Mouse (Mus musculus) midbrain, embryonic 11.5 days (tissue): ENCODE measurements around the gene Disp1. TPM values are rescaled to one million over a fixed set of nuclear protein-coding genes. Genes with fewer than 3 reads are reported as not detected.

Experiments used
- ATAC-seq: fragments of 200-750 bp; cut with Nextera tagmentation; 2 replicates; pipeline ENCODE4 v1.8.0; 2017; ENCODE audit warnings: moderate TSS enrichment, moderate library complexity; ENCODE audit not compliant: low FRiP score
- DNase-seq: peaks from one replicate; pipeline ENCODE4 v3.0.0; 2015; ENCODE audit warnings: low spot score; ENCODE audit errors: missing footprints
- H3K27ac ChIP-seq: fragments of 300-500 bp; sonication (generic); 2 replicates; pipeline ENCODE4 v1.5.1; 2014; ENCODE audit warnings: low read depth, low read length
- H3K27me3 ChIP-seq: fragments of 300-500 bp; sonication (generic); 2 replicates; pipeline ENCODE4 v1.6.1; 2014; ENCODE audit warnings: mild to moderate bottlenecking, low read length, moderate library complexity, mixed read lengths; ENCODE audit not compliant: control insufficient read depth, insufficient read depth
- H3K36me3 ChIP-seq: fragments of 300-500 bp; sonication (generic); 2 replicates; pipeline ENCODE4 v1.6.1; 2014; ENCODE audit warnings: mild to moderate bottlenecking, low read length, moderate library complexity, mixed read lengths; ENCODE audit not compliant: control insufficient read depth, insufficient read depth
- H3K4me1 ChIP-seq: fragments of 300-500 bp; sonication (generic); 2 replicates; pipeline ENCODE4 v1.6.1; 2014; ENCODE audit warnings: low read length; ENCODE audit not compliant: control insufficient read depth, insufficient read depth
- H3K4me2 ChIP-seq: fragments of 300-500 bp; sonication (generic); 2 replicates; pipeline ENCODE4 v1.6.1; 2014; ENCODE audit warnings: mild to moderate bottlenecking, moderate library complexity
- H3K4me3 ChIP-seq: fragments of 300-500 bp; sonication (generic); 2 replicates; pipeline ENCODE4 v1.5.1; 2014; ENCODE audit warnings: low read depth, low read length
- H3K9ac ChIP-seq: fragments of 300-500 bp; sonication (generic); 2 replicates; pipeline ENCODE4 v1.6.1; 2014; ENCODE audit warnings: low read length
- H3K9me3 ChIP-seq: fragments of 300-500 bp; sonication (generic); 2 replicates; pipeline ENCODE4 v1.6.1; 2016; ENCODE audit warnings: low read length; ENCODE audit not compliant: control insufficient read depth
- WGBS: fragments of 180-500 bp; shearing (Covaris S2); extraction: QIAGEN DNeasy Blood & Tissue Kit; methylation state at CpG from one replicate; pipeline ENCODE4 v1.1.7; 2014; 5-methylcytosine and 5-hydroxymethylcytosine counted together
- polyA plus RNA-seq: library from polyadenylated mRNA; unstranded; fragments of >200 nt; fragmentation: Nextera tagmentation; extraction: Ambion mirVana; gene quantifications from 2 replicates; pipeline ENCODE4 v1.2.1, GENCODE M21; 2014

Disp1 gene
- polyA plus RNA-seq, 1 experiment from 2014 or later: 8.8 TPM

DNA sequence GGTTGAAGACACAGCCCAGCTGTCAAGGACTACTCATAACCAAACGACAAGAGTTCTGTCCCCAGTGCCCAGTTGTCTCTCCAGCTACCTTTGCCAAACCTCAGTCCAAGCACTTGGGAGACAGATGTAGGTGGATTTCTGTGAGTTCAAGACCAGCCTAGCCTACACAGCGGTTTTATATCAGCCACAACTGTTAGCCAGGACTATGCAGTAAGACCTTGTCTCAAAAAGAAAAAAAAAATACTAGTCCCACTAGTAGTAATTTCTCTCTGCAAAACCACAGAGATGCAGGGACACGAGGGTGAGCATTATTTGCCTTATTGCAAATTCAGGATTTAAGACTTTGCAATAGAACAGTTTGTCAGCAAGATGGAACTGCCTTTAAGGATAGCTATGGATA is 120.0 kb downstream of the Disp1 start:
- Histone ChIP-seq H3K9ac (no peak overlapping the region), H3K9me3 (no peaks in the 10 kb centered on the region), H3K4me2 (no peak overlapping the region), H3K27me3 (no peaks in the 10 kb centered on the region), H3K4me1 (no peaks in the 10 kb centered on the region), H3K4me3 (no peak overlapping the region), H3K27ac (no peak overlapping the region), H3K36me3 (no peaks in the 10 kb centered on the region)
- DNase-seq: peak; percentile 64
- ATAC-seq: no peak
- 83% methylated on average over 3 of the region's 3 CpGs for WGBS

DNA sequence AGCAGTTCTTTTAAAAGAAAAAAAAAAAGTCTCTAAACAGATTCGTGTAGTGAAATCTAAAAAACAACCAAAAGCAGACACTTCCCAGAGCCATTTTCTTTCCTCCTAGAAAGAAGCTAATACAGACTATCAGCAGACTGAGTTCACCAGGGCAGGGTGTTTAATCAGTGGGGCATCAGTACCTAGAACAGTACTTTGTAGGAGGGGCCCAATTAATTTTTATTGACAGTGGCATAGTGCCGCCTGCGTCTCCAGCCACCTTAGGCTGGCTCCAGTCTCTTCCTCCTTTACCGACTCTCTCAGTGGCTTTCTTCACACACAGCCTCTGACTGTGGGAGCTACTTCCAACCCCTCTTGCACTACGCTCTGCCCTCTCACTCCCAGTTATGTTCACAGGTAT is 121.1 kb downstream of the Disp1 start:
- Histone ChIP-seq H3K9me3 (no peaks in the 10 kb centered on the region), H3K27me3 (no peaks in the 10 kb centered on the region), H3K4me2 (no peak overlapping the region), H3K27ac (no peak overlapping the region), H3K36me3 (no peaks in the 10 kb centered on the region), H3K4me1 (no peaks in the 10 kb centered on the region), H3K9ac (no peak overlapping the region), H3K4me3 (no peak overlapping the region)
- DNase-seq: no peak
- ATAC-seq: no peak
- WGBS: 90% methylated on average over 5 of the region's 5 CpGs

DNA sequence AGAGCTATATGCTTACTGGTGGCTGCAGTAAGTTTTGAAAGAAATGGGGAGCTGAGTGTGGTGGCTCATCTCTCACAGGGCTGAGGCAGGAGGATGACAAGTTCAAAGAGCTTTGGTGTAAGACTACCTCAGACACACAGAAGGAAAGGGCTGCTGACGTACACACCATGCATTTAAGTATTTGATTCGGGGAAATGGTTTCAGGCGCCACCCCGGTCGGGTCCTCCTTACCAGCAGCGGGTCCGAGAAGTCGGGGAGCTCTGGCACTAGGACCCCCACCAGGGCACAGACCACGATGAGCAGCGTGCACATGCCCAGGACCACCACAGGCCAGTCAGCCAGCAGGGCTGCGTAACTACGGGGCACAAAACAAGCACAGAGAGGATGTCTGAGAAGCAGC is 121.6 kb downstream of the Disp1 start:
- no peak overlapping the region for H3K27ac ChIP-seq
- H3K4me3 ChIP-seq: no peak overlapping the region
- no peaks in the 10 kb centered on the region for H3K27me3 ChIP-seq
- H3K9ac ChIP-seq: no peak overlapping the region
- no peaks in the 10 kb centered on the region for H3K4me1 ChIP-seq
- no peaks in the 10 kb centered on the region for H3K9me3 ChIP-seq
- ATAC-seq (no peak), DNase-seq (peak; percentile 51)
- WGBS: 90% methylated on average over 12 of the region's 12 CpGs
- H3K36me3 ChIP-seq: no peaks in the 10 kb centered on the region
- H3K4me2 ChIP-seq: no peak overlapping the region

DNA sequence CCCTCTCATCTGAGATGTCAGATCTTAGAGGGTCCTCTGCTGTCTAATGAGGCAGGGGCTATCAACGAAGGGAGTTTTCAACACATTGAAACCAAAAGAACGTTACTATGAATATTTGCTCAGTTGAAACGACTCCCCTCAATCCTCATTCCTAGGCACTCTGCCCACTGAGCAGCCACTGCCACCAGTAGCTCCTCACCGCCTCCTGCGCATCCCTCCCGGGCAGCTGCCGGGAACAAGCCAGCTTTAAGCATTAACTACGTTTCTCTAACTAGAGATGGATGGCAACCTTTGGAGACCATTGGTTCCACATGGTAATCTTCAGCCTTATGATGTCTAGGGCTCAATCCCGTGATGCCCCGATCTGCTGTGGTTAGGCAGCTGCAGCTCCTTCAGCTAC is 123.7 kb downstream of the Disp1 start:
- WGBS: 91% methylated on average over 10 of the region's 10 CpGs
- Histone ChIP-seq H3K27ac (no peak overlapping the region), H3K9ac (no peak overlapping the region), H3K4me1 (no peaks in the 10 kb centered on the region), H3K9me3 (no peaks in the 10 kb centered on the region), H3K4me3 (no peak overlapping the region), H3K27me3 (no peaks in the 10 kb centered on the region), H3K36me3 (no peaks in the 10 kb centered on the region), H3K4me2 (no peak overlapping the region)
- ATAC-seq: no peak
- peak; percentile 79 for DNase-seq

DNA sequence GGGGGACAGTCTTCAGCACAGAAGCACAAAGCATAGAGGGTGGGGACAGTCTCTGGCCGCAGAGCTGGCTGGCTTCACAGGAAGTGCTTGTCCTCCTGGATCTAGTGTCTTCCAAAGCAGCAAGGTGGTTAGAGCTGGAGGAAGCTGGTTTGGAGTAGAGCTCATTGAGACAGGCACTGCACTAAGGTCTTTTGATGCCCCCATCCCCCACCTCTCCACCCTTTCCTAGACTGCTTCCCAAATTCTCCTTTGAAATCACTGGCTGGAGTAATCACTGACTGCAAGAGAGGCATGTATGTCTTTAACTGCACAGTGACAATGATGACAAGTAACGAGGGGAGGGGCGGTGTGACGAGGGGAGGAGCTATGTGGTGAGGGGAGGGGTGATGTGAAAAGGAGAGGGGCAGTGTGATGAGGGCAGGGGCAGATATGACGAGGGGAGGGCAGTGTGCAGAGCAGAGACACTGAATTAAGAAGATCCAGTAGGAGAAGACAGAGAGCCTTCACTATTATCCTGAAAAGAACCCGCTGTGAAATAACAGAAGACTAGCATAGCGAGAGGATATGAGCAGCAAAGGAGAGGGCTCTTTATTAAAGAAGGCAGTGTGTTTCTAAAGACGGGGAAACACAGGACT is 125.8 kb downstream of the Disp1 start:
- H3K9ac ChIP-seq: no peak overlapping the region
- ATAC-seq (0 out of 2 replicates have a peak, but pooled peaks have one; percentile 30), DNase-seq (peak; percentile 71)
- no peak overlapping the region for H3K4me3 ChIP-seq
- WGBS: 74% methylated on average over 8 of the region's 8 CpGs
- H3K27me3 ChIP-seq: no peaks in the 10 kb centered on the region
- H3K4me2 ChIP-seq: no peak overlapping the region
- no peaks in the 10 kb centered on the region for H3K9me3 ChIP-seq
- no peaks in the 10 kb centered on the region for H3K36me3 ChIP-seq
- H3K27ac ChIP-seq: no peak overlapping the region
- no peaks in the 10 kb centered on the region for H3K4me1 ChIP-seq

DNA sequence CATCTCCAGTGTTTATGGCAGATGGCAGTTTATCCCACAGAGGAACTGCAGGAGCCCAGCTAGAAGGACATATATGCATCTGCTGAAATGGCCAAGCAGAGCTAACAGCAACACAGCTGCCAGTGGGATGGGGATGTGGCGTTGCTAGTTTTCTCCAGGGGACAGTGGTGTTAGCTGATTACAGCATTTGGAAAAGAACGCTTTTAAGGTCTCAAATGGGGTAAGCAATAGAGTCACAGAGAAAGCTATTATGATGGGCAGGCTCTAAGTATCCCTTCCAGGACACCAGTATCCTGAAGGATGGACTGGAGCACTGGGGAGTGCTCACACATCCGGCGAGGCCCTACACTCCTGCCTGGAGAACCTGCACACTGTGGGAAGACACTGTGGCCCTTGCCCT is 129.0 kb downstream of the Disp1 start:
- H3K4me2 ChIP-seq: no peak overlapping the region
- H3K27ac ChIP-seq: no peak overlapping the region
- no peak overlapping the region for H3K4me3 ChIP-seq
- no peak overlapping the region for H3K9ac ChIP-seq
- WGBS: 89% methylated on average over 4 of the region's 4 CpGs
- H3K36me3 ChIP-seq: peaks cover 19% of the 10 kb centered on the region
- H3K9me3 ChIP-seq: no peaks in the 10 kb centered on the region
- peak; percentile 71 for DNase-seq
- no peaks in the 10 kb centered on the region for H3K27me3 ChIP-seq
- no peaks in the 10 kb centered on the region for H3K4me1 ChIP-seq
- ATAC-seq: no peak

DNA sequence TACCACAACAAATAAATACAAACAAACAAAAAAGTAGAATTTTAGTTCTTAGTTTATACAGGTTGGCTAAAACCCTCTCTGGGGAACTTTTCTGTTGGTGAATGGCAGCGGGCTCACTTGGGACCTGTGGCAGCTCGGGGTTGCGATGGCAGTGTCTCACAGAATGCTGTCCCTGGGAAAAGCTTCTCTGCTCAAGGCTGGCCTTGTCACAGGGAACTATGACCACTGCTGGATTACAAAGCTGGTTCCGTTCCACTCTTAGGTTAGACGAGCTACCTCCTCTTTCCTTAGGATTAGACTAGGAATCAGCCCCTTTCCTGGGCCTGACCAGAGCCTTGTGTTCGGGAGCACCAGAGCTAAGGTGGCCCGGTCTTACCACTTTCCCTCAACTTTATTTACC is 130.1 kb downstream of the Disp1 start:
- no peak for ATAC-seq
- peaks cover 19% of the 10 kb centered on the region for H3K36me3 ChIP-seq
- H3K27me3 ChIP-seq: no peaks in the 10 kb centered on the region
- no peak overlapping the region for H3K4me2 ChIP-seq
- no peak overlapping the region for H3K27ac ChIP-seq
- peak; percentile 75 for DNase-seq
- 89% methylated on average over 7 of the region's 7 CpGs for WGBS
- no peak overlapping the region for H3K4me3 ChIP-seq
- H3K4me1 ChIP-seq: no peaks in the 10 kb centered on the region
- no peaks in the 10 kb centered on the region for H3K9me3 ChIP-seq
- H3K9ac ChIP-seq: no peak overlapping the region

DNA sequence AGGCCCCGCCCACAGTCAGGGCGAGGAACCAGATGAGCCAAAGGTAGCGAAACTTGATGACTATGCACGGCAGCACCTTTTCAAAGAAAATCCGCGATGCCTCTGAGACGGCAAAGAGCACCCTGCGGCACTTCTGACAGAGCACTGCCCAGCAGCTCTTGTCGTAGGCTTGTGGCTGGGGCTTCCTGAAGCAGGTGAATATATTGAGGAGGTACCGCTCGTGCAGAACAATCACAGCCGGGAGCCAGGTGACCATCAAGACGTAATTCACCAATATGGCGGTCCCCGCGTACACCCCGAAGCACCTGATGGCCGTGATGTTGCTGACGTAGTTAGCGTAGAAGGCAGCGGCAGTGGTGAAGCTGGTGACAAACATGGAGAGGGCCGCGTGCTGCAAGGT is 132.7 kb downstream of the Disp1 start:
- no peak for ATAC-seq
- Histone ChIP-seq H3K4me3 (no peak overlapping the region), H3K27me3 (no peaks in the 10 kb centered on the region), H3K9me3 (no peaks in the 10 kb centered on the region), H3K27ac (no peak overlapping the region), H3K9ac (no peak overlapping the region), H3K36me3 (peaks cover 19% of the 10 kb centered on the region), H3K4me1 (no peaks in the 10 kb centered on the region), H3K4me2 (no peak overlapping the region)
- WGBS: 97% methylated on average over 23 of the region's 23 CpGs
- DNase-seq: no peak

DNA sequence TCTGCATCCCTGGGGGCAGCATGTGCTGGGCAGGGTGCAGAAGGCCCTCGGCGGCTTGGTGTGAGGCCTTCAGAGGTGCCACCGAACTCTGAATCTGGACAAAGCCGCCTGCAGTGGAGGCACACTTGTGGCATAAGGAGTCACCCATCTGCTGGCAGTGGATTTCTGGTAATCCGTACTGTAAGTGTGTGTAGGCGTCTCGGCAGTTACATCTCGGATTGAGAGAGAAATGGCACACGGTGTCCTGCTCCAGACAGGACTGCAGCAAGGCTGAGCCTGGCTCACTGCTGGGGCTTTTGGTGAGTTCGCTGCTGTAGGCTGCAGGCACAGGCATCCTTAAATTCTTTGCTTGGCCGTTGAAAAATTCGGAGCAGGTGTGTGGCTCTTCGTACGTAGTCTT is 134.5 kb downstream of the Disp1 start:
- DNase-seq: peak; percentile 12
- Histone ChIP-seq H3K9ac (no peak overlapping the region), H3K9me3 (no peaks in the 10 kb centered on the region), H3K36me3 (peaks cover 19% of the 10 kb centered on the region), H3K27ac (no peak overlapping the region), H3K4me3 (no peak overlapping the region), H3K4me1 (no peaks in the 10 kb centered on the region), H3K4me2 (no peak overlapping the region), H3K27me3 (no peaks in the 10 kb centered on the region)
- no peak for ATAC-seq
- WGBS: 92% methylated on average over 14 of the region's 14 CpGs
